Mouse (Mus musculus) limb, embryonic 12.5 days (tissue): ENCODE results near the gene AI464131. TPM values are rescaled to one million over a fixed set of nuclear protein-coding genes. Genes with fewer than 3 reads are reported as not detected.

ENCODE experiments used
- ATAC-seq: fragments of 200-750 bp; cut with Nextera tagmentation; 2 replicates; pipeline ENCODE4 v1.8.0; 2017; ENCODE audit warnings: low read depth, moderate TSS enrichment; ENCODE audit not compliant: insufficient number of reproducible peaks, insufficient read depth, low FRiP score, low TSS enrichment
- H3K27ac ChIP-seq: fragments of 300-500 bp; sonication (generic); 2 replicates; pipeline ENCODE4 v1.5.1; 2016; ENCODE audit warnings: mild to moderate bottlenecking, moderate library complexity
- H3K27me3 ChIP-seq: fragments of 300-500 bp; sonication (generic); 2 replicates; pipeline ENCODE4 v1.6.1; 2016; ENCODE audit warnings: mild to moderate bottlenecking, moderate library complexity
- H3K36me3 ChIP-seq: fragments of 300-500 bp; sonication (generic); 2 replicates; pipeline ENCODE4 v1.6.1; 2016; ENCODE audit warnings: mild to moderate bottlenecking, moderate library complexity
- H3K4me1 ChIP-seq: fragments of 300-500 bp; sonication (generic); replicated peaks from 2 replicates; pipeline ENCODE4 v1.6.1; 2016
- H3K4me2 ChIP-seq: fragments of 300-500 bp; sonication (generic); 2 replicates; pipeline ENCODE4 v1.6.1; 2016; ENCODE audit warnings: mild to moderate bottlenecking, moderate library complexity
- H3K4me3 ChIP-seq: fragments of 300-500 bp; sonication (generic); replicated peaks from 2 replicates; pipeline ENCODE4 v1.5.1; 2016; ENCODE audit warnings: mild to moderate bottlenecking
- H3K9ac ChIP-seq: fragments of 300-500 bp; sonication (generic); replicated peaks from 2 replicates; pipeline ENCODE4 v1.6.1; 2016; ENCODE audit warnings: mild to moderate bottlenecking, moderate library complexity
- H3K9me3 ChIP-seq: fragments of 300-500 bp; sonication (generic); 2 replicates; pipeline ENCODE4 v1.6.1; 2016; ENCODE audit warnings: mild to moderate bottlenecking, moderate library complexity
- WGBS: fragments of 180-500 bp; shearing (Covaris S2); methylation state at CpG from one replicate; pipeline ENCODE4 v1.1.7; 2016; 5-methylcytosine and 5-hydroxymethylcytosine counted together
- polyA plus RNA-seq: library from polyadenylated mRNA; unstranded; fragments of >200 nt; fragmentation: Nextera tagmentation; extraction: Ambion mirVana; gene quantifications from 2 replicates; pipeline ENCODE4 v1.2.1, GENCODE M21; 2016

Gene AI464131
- polyA plus RNA-seq = 2.3 and 3.1 TPM in 2 replicates

DNA sequence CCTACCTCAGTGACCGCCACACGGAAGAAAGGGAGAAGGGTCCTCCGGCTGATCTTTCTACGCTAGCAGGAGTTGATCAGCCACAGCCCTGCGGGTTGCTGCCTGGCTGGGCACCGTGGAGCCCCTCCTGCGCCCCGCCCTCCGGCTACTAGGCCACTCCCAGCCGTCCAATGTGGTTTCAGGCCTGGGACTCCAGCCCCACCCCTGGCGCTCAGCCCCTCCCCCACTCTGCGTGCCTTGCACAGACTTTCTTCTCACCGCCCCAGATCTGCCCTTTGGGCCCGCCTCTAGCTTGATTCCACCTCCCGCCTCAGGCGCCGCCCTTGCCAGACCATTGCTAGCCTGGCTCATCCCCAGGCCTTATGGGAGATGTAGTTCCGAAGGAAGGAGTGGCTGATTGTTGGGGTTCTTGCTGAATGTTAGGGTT lies at the start of gene AI464131:
Gene AI464131, minus strand, starts transcription at position 91 of the 427 bp plus-strand sequence.
- H3K36me3 ChIP-seq = no peaks in the 10 kb centered on the region
- peak; percentile 86 for ATAC-seq
- H3K27ac ChIP-seq = no peak within 1 kb of the TSS; the same call in 1 of the 2 replicates
- 2% methylated on average over 18 of the region's 18 CpGs for WGBS
- H3K4me1 ChIP-seq = peaks cover 38% of the 10 kb centered on the region
- peak within 1 kb of the TSS; percentile 45; the same call in 1 of the 2 replicates for H3K9ac ChIP-seq
- H3K4me3 ChIP-seq = peak within 1 kb of the TSS; percentile 37
- H3K27me3 ChIP-seq = peaks cover 61% of the 10 kb centered on the region
- no peaks in the 10 kb centered on the region for H3K9me3 ChIP-seq
- peak within 1 kb of the TSS; percentile 65 for H3K4me2 ChIP-seq

DNA sequence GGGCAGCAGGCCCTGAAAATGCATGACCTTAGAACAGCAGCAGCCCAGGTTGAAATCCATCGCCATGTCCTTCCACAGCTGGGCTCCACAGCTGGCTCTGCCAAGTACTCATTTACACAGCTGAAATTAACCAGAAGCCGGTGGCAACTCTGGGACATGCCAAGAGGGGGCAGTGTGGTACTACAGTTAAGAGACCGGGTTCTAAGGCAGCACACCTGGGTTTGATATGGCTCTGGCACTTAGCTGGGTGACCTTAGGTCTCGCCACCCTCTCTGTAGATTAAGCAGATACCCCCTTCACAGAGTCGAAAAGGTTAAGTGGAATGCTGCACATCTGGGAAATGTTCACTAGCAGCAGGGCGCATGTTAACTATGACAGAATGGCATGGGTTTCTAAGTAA lies 49.7 kb upstream of the AI464131 start:
- H3K9me3 ChIP-seq = no peaks in the 10 kb centered on the region
- peak; percentile 59; the same call in 1 of the 2 replicates for ATAC-seq
- WGBS = 10% methylated on average over 6 of the region's 6 CpGs
- H3K27ac ChIP-seq = no peak overlapping the region
- H3K4me1 ChIP-seq = peaks cover 10% of the 10 kb centered on the region; the same call in 1 of the 2 replicates
- no peak overlapping the region for H3K4me3 ChIP-seq
- H3K4me2 ChIP-seq = no peak overlapping the region
- no peaks in the 10 kb centered on the region for H3K36me3 ChIP-seq
- peaks cover 22% of the 10 kb centered on the region for H3K27me3 ChIP-seq
- no peak overlapping the region for H3K9ac ChIP-seq

DNA sequence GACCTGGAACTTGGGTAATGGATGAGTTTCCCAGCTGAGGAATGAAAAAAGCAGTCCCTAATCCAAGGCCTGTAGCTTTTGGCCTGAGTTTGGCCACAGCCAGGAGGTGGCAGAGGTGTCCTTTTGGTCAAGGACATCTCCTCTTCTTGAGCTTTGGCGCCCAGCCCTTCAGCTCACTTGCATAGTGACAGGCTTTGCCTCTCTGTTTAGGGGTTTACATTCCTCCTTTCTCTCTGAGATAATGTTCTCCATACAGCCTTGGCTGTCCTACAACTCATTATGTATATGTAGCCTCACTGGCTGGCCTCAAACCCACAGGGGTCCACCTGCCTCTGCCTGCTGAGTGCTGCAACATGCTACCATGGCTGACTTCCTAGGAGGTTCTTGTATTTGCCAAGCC lies 44.2 kb upstream of the AI464131 start:
- H3K36me3 ChIP-seq = no peaks in the 10 kb centered on the region
- H3K27me3 ChIP-seq = peaks cover 17% of the 10 kb centered on the region; the same call in 1 of the 2 replicates
- no peak overlapping the region for H3K4me3 ChIP-seq
- no peak overlapping the region for H3K9ac ChIP-seq
- no peak overlapping the region for H3K27ac ChIP-seq
- no peaks in the 10 kb centered on the region for H3K9me3 ChIP-seq
- 69% methylated on average over 1 of the region's 1 CpGs for WGBS
- H3K4me2 ChIP-seq = no peak overlapping the region
- peaks cover 1% of the 10 kb centered on the region; the same call in 1 of the 2 replicates for H3K4me1 ChIP-seq
- no peak for ATAC-seq

- ATAC-seq = no peak
- Histone ChIP-seq H3K36me3 (no peaks in the 10 kb centered on the region), H3K27ac (no peak overlapping the region), H3K4me3 (no peak overlapping the region), H3K4me1 (no peaks in the 10 kb centered on the region), H3K9ac (no peak overlapping the region), H3K4me2 (no peak overlapping the region), H3K27me3 (peaks cover 17% of the 10 kb centered on the region; the same call in 1 of the 2 replicates), H3K9me3 (no peaks in the 10 kb centered on the region)
- WGBS = 17% methylated on average over 8 of the region's 8 CpGs
These were observed 43.1 kb upstream of the AI464131 start for GRCm38 (mm10) chr4:41545985-41546384.

- 79% methylated on average over 8 of the region's 8 CpGs for WGBS
- Histone ChIP-seq H3K4me2 (no peak overlapping the region), H3K4me3 (no peak overlapping the region), H3K9ac (no peak overlapping the region), H3K27ac (no peak overlapping the region), H3K27me3 (peaks cover 20% of the 10 kb centered on the region), H3K9me3 (no peaks in the 10 kb centered on the region), H3K36me3 (no peaks in the 10 kb centered on the region), H3K4me1 (no peaks in the 10 kb centered on the region)
- no peak for ATAC-seq
These were observed 39.3 kb upstream of the AI464131 start for GRCm38 (mm10) chr4:41542136-41542535.

GRCm38 (mm10) chr4:41534866-41535265 lies 32.0 kb upstream of the AI464131 start:
- no peak for ATAC-seq
- H3K9ac ChIP-seq = no peak overlapping the region
- no peaks in the 10 kb centered on the region for H3K9me3 ChIP-seq
- H3K4me1 ChIP-seq = no peaks in the 10 kb centered on the region
- WGBS = 73% methylated on average over 5 of the region's 5 CpGs
- H3K27ac ChIP-seq = no peak overlapping the region
- no peak overlapping the region for H3K4me3 ChIP-seq
- no peak overlapping the region for H3K4me2 ChIP-seq
- H3K36me3 ChIP-seq = no peaks in the 10 kb centered on the region
- peaks cover 21% of the 10 kb centered on the region for H3K27me3 ChIP-seq

- Histone ChIP-seq H3K9ac (no peak overlapping the region), H3K4me2 (no peak overlapping the region), H3K4me3 (no peak overlapping the region), H3K4me1 (no peaks in the 10 kb centered on the region), H3K9me3 (no peaks in the 10 kb centered on the region), H3K27ac (no peak overlapping the region), H3K27me3 (peaks cover 31% of the 10 kb centered on the region), H3K36me3 (no peaks in the 10 kb centered on the region)
- 25% methylated on average over 6 of the region's 6 CpGs for WGBS
- no peak for ATAC-seq
These were observed 29.5 kb upstream of the AI464131 start for GRCm38 (mm10) chr4:41532420-41532819.

GRCm38 (mm10) chr4:41527996-41528395 lies 25.1 kb upstream of the AI464131 start:
- Histone ChIP-seq H3K27ac (no peak overlapping the region), H3K27me3 (peaks cover 60% of the 10 kb centered on the region), H3K4me3 (no peak overlapping the region), H3K4me1 (no peaks in the 10 kb centered on the region), H3K36me3 (no peaks in the 10 kb centered on the region), H3K9me3 (no peaks in the 10 kb centered on the region), H3K4me2 (no peak overlapping the region), H3K9ac (no peak overlapping the region)
- WGBS = 24% methylated on average over 8 of the region's 8 CpGs
- ATAC-seq = no peak

DNA sequence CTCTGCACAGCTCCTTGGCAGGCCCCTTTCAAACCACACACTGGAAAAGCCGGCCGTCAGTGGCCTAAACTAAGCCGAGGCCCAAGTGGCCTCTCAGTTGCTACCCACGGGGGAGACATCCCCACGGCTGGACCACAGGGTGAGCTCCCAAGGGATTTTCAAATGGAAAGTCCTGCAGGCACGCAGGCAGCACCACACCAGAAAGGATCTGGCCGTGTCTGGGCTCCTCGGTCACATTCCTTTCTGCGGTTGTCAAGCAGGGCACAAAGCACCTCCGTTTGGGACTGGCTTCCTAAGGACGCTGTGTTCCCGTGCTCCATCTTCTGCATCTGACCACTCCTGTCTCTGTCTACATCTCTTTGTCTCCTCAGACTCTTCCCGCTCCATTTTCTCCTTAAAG lies 24.2 kb upstream of the AI464131 start:
- 47% methylated on average over 13 of the region's 13 CpGs for WGBS
- Histone ChIP-seq H3K4me2 (no peak overlapping the region), H3K27me3 (peaks cover 67% of the 10 kb centered on the region), H3K27ac (no peak overlapping the region), H3K9me3 (no peaks in the 10 kb centered on the region), H3K4me1 (no peaks in the 10 kb centered on the region), H3K9ac (no peak overlapping the region), H3K36me3 (no peaks in the 10 kb centered on the region), H3K4me3 (no peak overlapping the region)
- no peak for ATAC-seq

DNA sequence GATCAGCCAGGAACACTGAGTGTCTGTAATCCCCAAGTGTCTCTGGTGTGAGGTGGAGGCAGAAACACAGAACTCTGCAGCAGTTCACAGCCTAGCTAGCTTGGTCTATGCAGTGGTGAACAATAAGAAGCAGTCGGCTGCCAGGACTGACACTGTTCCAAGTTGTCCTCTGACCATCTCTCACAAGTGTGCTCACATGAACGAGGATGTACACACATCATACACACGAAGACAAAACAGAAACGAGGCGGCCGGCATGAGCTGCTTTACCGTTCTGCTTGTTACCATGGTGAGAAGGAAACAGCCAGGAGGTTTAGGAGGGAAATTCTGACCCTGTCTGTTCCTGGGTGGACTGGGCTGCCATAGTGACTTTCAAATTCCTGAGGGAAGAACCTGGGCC lies 23.7 kb upstream of the AI464131 start:
- Histone ChIP-seq H3K4me1 (no peaks in the 10 kb centered on the region), H3K27me3 (peaks cover 71% of the 10 kb centered on the region), H3K36me3 (no peaks in the 10 kb centered on the region), H3K27ac (no peak overlapping the region), H3K4me2 (no peak overlapping the region), H3K9me3 (no peaks in the 10 kb centered on the region), H3K9ac (no peak overlapping the region), H3K4me3 (no peak overlapping the region)
- WGBS = 70% methylated on average over 7 of the region's 7 CpGs
- no peak for ATAC-seq

DNA sequence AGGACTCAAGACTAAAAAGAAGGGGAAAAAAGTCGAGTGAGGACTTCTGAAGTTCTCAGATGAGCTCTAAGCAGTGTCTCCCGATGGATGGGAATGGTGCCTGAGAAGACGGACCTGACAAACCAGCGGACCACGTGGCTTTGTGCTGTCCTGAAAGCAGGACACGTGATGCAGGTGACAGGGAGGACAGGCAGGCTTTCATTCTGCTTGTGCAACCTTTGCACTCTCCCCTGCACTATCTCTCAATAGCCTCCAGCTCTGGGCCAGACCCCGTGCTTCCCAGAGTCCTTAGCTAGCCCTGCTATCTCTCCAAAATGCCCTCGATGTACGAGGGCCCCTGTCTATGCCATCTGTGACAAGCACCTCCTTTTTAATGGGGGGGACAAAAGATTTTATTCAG lies 22.0 kb upstream of the AI464131 start:
- Histone ChIP-seq H3K4me2 (no peak overlapping the region), H3K36me3 (no peaks in the 10 kb centered on the region), H3K27me3 (peaks cover 73% of the 10 kb centered on the region), H3K4me3 (no peak overlapping the region), H3K9me3 (no peaks in the 10 kb centered on the region), H3K27ac (no peak overlapping the region), H3K9ac (no peak overlapping the region), H3K4me1 (0 out of 2 replicates have a peak, but pooled peaks cover 3% of the 10 kb centered on the region)
- ATAC-seq = no peak
- 75% methylated on average over 9 of the region's 9 CpGs for WGBS

- H3K27me3 ChIP-seq = peaks cover 78% of the 10 kb centered on the region
- H3K9me3 ChIP-seq = no peaks in the 10 kb centered on the region
- 0 out of 2 replicates have a peak, but pooled peaks cover 3% of the 10 kb centered on the region for H3K4me1 ChIP-seq
- no peak overlapping the region for H3K4me3 ChIP-seq
- 72% methylated on average over 7 of the region's 7 CpGs for WGBS
- no peaks in the 10 kb centered on the region for H3K36me3 ChIP-seq
- ATAC-seq = no peak
- H3K27ac ChIP-seq = no peak overlapping the region
- H3K9ac ChIP-seq = no peak overlapping the region
- no peak overlapping the region for H3K4me2 ChIP-seq
These were observed 21.0 kb upstream of the AI464131 start for GRCm38 (mm10) chr4:41523839-41524238.
